Mouse (Mus musculus) olfactory bulb, adult 2 months (tissue): ENCODE data around the gene Scamp5. TPM values are rescaled to one million over a fixed set of nuclear protein-coding genes. Genes with fewer than 3 reads are reported as not detected.

Experiments used
- H3K27ac ChIP-seq: fragments of 200-500 bp; 2 replicates; pipeline ENCODE4 v1.5.1; 2012; ENCODE audit warnings: low read depth, low read length; ENCODE audit not compliant: insufficient read depth
- H3K4me1 ChIP-seq: fragments of 200-500 bp; 2 replicates; pipeline ENCODE4 v1.6.1; 2012; ENCODE audit warnings: low read length; ENCODE audit not compliant: control insufficient read depth, insufficient read depth
- H3K4me3 ChIP-seq: fragments of 200-500 bp; 2 replicates; pipeline ENCODE4 v1.5.1; 2012; ENCODE audit warnings: mild to moderate bottlenecking, low read depth, low read length, moderate library complexity; ENCODE audit not compliant: insufficient read depth
- CTCF ChIP-seq: fragments of 200-500 bp; IDR thresholded peaks from 2 replicates; pipeline ENCODE4 v1.5.1; 2012; ENCODE audit warnings: low read depth, mild to moderate bottlenecking, low read length, moderate library complexity; ENCODE audit not compliant: insufficient read depth
- POLR2A ChIP-seq: fragments of 200-500 bp; IDR thresholded peaks from 2 replicates; pipeline ENCODE4 v1.6.1; 2012; ENCODE audit warnings: mild to moderate bottlenecking, low read depth, low read length, moderate library complexity; ENCODE audit not compliant: insufficient read depth
- WGBS: fragments of 180-500 bp; shearing (Covaris S2); methylation state at CpG from one replicate; pipeline ENCODE4 v1.1.7; 2018; 5-methylcytosine and 5-hydroxymethylcytosine counted together
- polyA plus RNA-seq: library from polyadenylated mRNA; stranded (reverse); fragments of >200 nt; gene quantifications from 2 replicates; pipeline ENCODE4 v1.2.4, GENCODE M21; 2012; ENCODE audit warnings: low replicate concordance; ENCODE audit not compliant: missing spikeins, insufficient read depth, insufficient read length

The Scamp5 gene
- polyA plus RNA-seq, 1 experiment: not detected

DNA sequence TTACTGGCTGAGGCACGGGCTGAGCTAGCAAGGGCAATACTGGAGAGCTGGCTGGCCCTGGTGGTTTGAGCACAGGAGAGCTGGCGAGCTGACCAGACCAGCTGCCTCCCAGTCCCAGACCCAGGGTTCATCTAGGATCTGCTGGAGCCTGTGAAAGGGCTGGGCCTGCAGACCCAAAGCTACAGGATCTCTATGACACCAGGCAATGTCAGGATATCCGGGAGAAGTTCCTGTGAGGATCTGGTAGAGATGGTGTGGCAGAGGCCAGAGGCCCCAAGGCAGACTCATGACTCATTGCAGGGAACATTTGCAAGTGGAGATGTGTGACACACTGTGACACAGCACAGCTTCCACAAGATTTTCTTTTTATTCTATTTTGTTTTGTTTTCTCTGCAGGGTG lies 42.7 kb downstream of the Scamp5 start:
- H3K27ac ChIP-seq: no peak overlapping the region
- 79% methylated on average over 3 of the region's 3 CpGs for WGBS
- TF ChIP-seq POLR2A (no peak), CTCF (no peak)
- H3K4me1 ChIP-seq: peaks cover 17% of the 10 kb centered on the region
- H3K4me3 ChIP-seq: no peak overlapping the region

DNA sequence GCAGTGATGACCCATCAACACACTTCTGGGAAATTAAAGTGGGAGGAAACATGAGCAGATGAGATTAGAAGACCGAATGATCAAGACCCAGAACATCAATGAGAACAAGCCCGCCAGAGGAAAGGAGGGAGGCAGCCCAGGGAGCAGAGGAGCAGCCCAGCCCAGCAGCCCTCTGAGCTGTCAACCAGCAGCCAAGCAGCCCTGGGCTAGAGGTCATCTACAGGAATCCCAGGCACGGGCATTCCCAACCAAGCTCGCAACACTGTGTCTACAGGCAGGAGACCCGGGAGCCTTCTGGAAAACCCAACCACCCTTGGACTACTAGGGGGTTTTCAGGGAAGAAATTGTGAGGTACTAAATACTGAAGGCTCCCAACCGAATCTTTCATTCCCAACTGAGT lies 43.8 kb downstream of the Scamp5 start:
- H3K27ac ChIP-seq: no peak overlapping the region
- 85% methylated on average over 6 of the region's 6 CpGs for WGBS

DNA sequence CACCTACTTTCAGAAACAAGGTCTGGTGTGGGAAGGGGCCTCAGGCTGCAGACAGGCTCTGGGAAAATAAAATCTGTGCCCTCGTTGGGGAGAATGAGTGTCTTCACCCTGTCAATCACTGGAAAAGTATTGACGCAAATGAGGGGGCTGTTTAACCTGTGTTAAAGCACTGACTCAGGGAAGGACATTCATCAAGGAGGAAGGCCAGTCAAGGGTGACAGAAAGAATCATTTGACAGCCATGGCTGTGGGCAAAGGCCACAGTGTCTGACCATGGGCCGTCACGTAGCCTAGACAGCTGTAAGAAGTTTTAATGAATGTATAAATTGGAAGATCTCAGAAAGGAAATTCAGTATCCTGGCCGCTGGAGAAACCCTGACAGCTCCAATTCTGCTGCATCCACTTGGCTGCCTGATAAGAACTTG lies 46.2 kb downstream of the Scamp5 start:
- Histone ChIP-seq H3K27ac (no peak overlapping the region), H3K4me3 (no peak overlapping the region)
- WGBS: 87% methylated on average over 5 of the region's 5 CpGs

More for the DNA sequence above, 43.8 kb downstream of the Scamp5 start:
- TF ChIP-seq CTCF: no peak
- TF ChIP-seq POLR2A: no peak
- peaks cover 20% of the 10 kb centered on the region for H3K4me1 ChIP-seq
- H3K4me3 ChIP-seq: no peak overlapping the region

DNA sequence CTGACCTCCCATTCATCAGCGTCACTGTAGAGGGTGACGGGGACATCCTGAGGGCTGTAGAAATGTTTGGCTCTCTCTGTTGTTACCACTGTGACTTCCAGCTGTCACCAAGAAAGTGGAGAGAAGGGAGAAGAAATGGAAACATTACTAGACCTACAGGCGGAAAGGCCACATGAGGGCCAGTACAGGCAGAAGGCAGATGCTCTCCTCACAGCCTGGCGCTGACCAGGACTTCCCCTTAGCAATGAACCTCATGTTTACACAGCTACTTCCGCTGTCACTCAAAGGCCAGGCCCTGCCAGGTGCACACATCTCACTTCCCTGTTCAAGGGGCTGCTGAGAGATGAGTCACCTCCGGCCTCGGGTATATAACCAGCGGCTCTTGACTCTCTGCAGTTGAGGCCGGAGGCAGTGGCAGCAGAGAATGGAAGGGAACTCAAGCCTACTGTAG lies 46.7 kb downstream of the Scamp5 start:
- H3K27ac ChIP-seq: peak overlapping the region; percentile 63
- no peak overlapping the region for H3K4me3 ChIP-seq
- WGBS: 72% methylated on average over 9 of the region's 9 CpGs
- peaks cover 20% of the 10 kb centered on the region for H3K4me1 ChIP-seq
- no peak for TF ChIP-seq CTCF
- TF ChIP-seq POLR2A: no peak

More for the DNA sequence above, 46.2 kb downstream of the Scamp5 start:
- no peak for TF ChIP-seq CTCF
- no peak for TF ChIP-seq POLR2A
- peaks cover 20% of the 10 kb centered on the region for H3K4me1 ChIP-seq

DNA sequence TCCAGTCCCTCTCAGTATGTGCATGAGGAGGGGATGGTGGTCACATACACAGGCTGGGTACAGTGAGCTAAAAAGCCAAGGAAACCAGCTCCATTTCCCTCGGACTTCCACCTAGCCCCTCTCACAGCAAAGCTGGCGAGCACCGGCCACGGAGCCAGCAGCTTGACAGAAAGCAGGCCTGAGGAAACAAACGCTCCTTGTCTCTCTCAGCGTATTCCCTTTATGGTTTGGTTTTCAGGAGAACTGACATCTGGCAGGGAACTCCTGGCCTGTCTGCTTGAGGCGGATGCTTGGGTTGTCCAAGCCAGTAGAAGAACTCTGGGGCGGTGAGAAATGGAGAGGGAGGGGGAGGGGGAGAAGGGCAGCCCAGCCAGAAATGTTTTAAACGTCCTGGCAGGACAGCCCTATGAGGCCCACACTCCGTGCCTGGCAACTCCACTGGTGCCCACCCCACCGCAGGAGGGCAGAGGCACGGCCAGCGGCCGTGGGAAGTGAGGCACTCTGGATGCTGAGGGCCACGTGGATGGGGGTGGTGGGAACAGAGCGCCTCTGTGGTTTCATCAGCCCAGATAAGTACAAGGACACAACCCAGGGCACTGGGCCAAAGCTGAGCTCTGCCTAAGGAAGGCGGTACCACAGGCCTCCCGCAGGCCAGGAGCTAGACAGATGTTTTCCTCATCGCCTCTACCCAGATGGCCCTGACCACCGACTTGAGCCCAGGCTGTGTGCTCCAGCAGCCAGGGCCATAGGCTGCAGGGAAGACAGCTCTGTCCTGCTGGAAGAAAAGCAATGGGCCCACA lies 47.3 kb downstream of the Scamp5 start:
- no peak overlapping the region for H3K4me3 ChIP-seq
- peak overlapping the region; percentile 63 for H3K27ac ChIP-seq
- peaks cover 20% of the 10 kb centered on the region for H3K4me1 ChIP-seq
- no peak for TF ChIP-seq POLR2A
- no peak for TF ChIP-seq CTCF
- 42% methylated on average over 20 of the region's 20 CpGs for WGBS

DNA sequence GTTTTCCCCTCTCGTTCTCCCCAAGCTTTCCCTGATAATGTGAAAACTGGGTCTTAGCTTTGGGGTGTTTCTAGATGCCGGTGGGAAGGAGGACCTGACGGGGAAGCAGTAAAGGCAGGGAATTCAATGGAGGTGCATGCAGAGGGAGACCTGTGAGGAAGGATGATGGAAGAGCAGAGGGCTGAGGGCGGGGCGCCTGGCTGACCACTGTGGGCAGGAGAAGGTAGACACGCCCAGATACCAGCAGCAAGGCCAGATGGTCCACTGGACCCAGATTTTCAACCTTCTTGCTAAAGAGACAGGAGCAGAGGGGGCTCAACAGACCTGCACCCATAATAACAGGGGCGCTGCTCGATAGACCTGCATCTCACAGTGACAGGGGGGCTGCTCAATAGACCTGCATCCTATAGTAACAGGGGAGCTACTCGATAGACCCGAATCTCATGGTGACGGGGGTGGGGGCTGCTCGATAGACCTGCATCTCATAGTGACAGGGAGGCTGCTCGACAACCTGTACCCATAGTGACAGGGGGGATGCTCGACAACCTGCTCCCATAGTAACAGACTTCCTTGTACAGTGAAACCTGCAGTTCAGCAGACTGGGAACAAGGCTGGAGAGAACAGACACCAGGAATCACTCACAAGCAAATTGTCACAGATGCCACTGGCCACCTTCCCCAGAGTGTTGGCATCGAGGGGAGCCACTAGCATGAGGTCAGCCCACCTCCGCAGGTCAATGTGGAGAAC lies 48.2 kb downstream of the Scamp5 start:
- Histone ChIP-seq H3K4me3 (no peak overlapping the region), H3K27ac (peak overlapping the region; percentile 35), H3K4me1 (peaks cover 16% of the 10 kb centered on the region)
- 84% methylated on average over 16 of the region's 16 CpGs for WGBS
- TF ChIP-seq POLR2A (no peak), CTCF (no peak)

DNA sequence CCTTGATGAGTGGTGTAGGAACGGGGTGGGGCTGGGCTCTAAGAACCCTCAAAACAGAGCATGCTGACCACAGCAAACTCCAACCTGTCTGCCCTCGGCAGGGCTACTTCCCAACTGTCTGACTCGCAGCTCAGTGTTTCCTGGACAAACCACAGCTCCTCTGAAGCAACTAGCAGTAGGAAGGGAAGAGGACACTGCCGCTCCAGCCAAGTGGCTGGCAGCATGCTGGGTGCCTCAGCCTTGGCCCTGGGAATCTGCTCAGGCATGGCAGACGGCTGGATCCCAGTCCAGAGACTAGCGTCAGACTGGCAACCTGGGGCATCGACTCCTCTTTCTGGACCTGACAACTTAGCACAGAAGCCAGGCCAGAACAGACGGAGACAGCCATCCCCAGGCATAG lies 50.5 kb downstream of the Scamp5 start:
- peaks cover 16% of the 10 kb centered on the region for H3K4me1 ChIP-seq
- 88% methylated on average over 8 of the region's 8 CpGs for WGBS
- no peak for TF ChIP-seq POLR2A
- TF ChIP-seq CTCF: no peak
- H3K27ac ChIP-seq: no peak overlapping the region
- no peak overlapping the region for H3K4me3 ChIP-seq

DNA sequence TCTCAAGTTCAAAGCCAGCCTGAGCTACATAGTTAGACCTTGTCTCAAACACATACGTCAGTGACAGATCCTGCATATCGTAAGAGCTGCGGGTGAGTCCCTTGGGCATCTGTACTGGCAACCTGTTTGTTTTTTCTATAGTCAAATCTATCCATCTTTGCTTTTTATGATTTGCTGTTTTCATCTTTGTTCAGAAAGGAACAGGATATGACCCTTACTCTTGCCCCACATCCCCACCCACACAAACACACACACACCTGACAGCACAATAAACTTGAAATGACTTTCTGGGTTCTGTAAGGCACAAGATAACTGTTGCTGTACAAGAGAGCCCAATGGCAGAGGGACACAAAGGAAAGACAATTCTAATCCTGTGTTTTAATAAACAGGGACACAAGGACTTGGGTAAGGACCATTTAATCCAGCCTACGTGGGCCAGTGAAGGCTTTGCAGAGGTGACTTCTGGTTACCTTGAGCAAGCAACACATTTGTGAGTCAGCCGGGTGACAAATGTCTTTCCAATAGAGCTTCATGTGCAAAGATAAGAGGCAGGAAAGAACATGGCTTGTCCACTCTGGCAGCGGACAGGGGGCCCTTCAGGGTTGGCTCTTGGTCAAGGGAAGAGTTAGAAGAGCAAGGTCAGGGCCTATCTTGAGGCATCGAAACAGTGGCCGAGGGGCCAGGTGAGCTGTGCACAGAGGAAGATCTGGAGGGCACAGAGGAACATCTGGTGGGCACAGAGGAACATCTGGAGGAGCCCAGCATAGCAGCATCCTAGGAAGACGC lies 60.5 kb downstream of the Scamp5 start:
- no peaks in the 10 kb centered on the region for H3K4me1 ChIP-seq
- WGBS: 94% methylated on average over 9 of the region's 9 CpGs
- no peak for TF ChIP-seq CTCF
- no peak for TF ChIP-seq POLR2A
- H3K27ac ChIP-seq: no peak overlapping the region
- no peak overlapping the region for H3K4me3 ChIP-seq

DNA sequence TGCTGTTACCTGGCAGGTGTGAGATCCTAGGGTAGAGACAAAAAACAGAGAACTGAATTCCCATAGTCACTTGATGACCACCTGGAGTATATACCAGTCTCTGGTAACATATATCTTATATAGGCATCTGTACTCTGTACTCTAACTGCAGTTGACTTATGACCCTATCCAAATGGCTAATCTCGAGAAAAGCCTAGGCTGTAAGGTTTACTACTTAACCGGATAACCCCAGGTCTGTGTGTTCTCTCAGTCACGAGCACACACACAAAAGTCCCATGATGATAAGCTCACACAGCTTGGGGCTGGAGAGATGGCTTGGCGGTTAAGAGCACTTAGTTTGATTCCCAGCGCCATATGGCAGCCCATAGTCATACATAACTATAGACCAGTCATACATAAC lies 61.5 kb downstream of the Scamp5 start:
- H3K27ac ChIP-seq: no peak overlapping the region
- 90% methylated on average over 5 of the region's 5 CpGs for WGBS
- TF ChIP-seq CTCF: no peak
- no peak for TF ChIP-seq POLR2A

DNA sequence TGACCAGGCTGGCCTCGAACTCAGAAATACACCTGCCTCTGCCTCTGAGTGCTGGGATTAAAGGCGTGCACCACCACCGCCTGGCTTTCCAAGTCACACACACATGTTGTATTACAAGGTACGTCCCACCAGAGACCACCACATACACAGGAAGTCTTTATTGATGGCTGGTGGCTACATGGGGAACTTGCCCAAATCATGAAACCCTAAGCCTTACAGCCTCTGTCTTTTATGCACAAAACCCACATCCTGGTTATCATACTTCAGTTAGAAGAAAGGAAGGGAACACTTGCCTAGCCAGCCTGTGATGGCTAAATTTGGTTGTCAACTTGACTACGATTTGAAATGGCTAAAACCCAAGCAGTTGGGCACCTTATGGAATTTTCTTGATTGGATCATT lies 63.8 kb downstream of the Scamp5 start:
- H3K27ac ChIP-seq: no peak overlapping the region
- H3K4me3 ChIP-seq: no peak overlapping the region
- H3K4me1 ChIP-seq: no peaks in the 10 kb centered on the region
- WGBS: 93% methylated on average over 5 of the region's 5 CpGs
- TF ChIP-seq CTCF: no peak
- no peak for TF ChIP-seq POLR2A

More for the DNA sequence above, 61.5 kb downstream of the Scamp5 start:
- H3K4me1 ChIP-seq: no peaks in the 10 kb centered on the region
- H3K4me3 ChIP-seq: no peak overlapping the region
